Mouse (Mus musculus) forebrain, embryonic 11.5 days (tissue): ENCODE results near the gene Hormad1. TPM values are rescaled to one million over a fixed set of nuclear protein-coding genes. Genes with fewer than 3 reads are reported as not detected.
"Not testable (repeated sequence)": the region's sequence is repeated elsewhere in the genome, so short reads cannot be mapped to it uniquely, and the experiment has no call there.

Source experiments
- ATAC-seq: fragments of 200-750 bp; cut with Nextera tagmentation; replicated peaks from 2 replicates; pipeline ENCODE4 v1.8.0; 2017; ENCODE audit warnings: moderate TSS enrichment; ENCODE audit not compliant: low FRiP score
- DNase-seq: peaks from one replicate; pipeline ENCODE4 v3.0.0-alpha.2; 2017; ENCODE audit warnings: low spot score
- H3K27ac ChIP-seq: fragments of 300-500 bp; sonication (generic); 2 replicates; pipeline ENCODE4 v1.5.1; 2014; ENCODE audit warnings: low read depth, low read length
- H3K27me3 ChIP-seq: fragments of 300-500 bp; sonication (generic); 2 replicates; pipeline ENCODE4 v1.6.1; 2014; ENCODE audit warnings: mild to moderate bottlenecking, low read length, mixed read lengths; ENCODE audit not compliant: control insufficient read depth, insufficient read depth
- H3K36me3 ChIP-seq: fragments of 300-500 bp; sonication (generic); 2 replicates; pipeline ENCODE4 v1.6.1; 2014; ENCODE audit warnings: mild to moderate bottlenecking, low read length, moderate library complexity, mixed read lengths; ENCODE audit not compliant: control insufficient read depth, insufficient read depth
- H3K4me1 ChIP-seq: fragments of 300-500 bp; sonication (generic); replicated peaks from 2 replicates; pipeline ENCODE4 v1.6.1; 2014; ENCODE audit warnings: low read length, mixed read lengths; ENCODE audit not compliant: control insufficient read depth, insufficient read depth
- H3K4me2 ChIP-seq: fragments of 300-500 bp; sonication (generic); 2 replicates; pipeline ENCODE4 v1.6.1; 2014; ENCODE audit warnings: low read depth, mild to moderate bottlenecking, low read length, moderate library complexity, mixed read lengths; ENCODE audit not compliant: severe bottlenecking
- H3K4me3 ChIP-seq: fragments of 300-500 bp; sonication (generic); 2 replicates; pipeline ENCODE4 v1.5.1; 2014; ENCODE audit warnings: low read depth, low read length
- H3K9ac ChIP-seq: fragments of 300-500 bp; sonication (generic); 2 replicates; pipeline ENCODE4 v1.6.1; 2014; ENCODE audit warnings: low read length
- H3K9me3 ChIP-seq: fragments of 300-500 bp; sonication (generic); 2 replicates; pipeline ENCODE4 v1.6.1; 2016; ENCODE audit warnings: low read length, mixed read lengths; ENCODE audit not compliant: control insufficient read depth
- WGBS: fragments of 180-500 bp; shearing (Covaris S2); extraction: QIAGEN DNeasy Blood & Tissue Kit; methylation state at CpG from one replicate; pipeline ENCODE4 v1.1.7; 2014; 5-methylcytosine and 5-hydroxymethylcytosine counted together
- polyA plus RNA-seq: library from polyadenylated mRNA; unstranded; fragments of >200 nt; fragmentation: Nextera tagmentation; extraction: Ambion mirVana; gene quantifications from 2 replicates; pipeline ENCODE4 v1.2.1, GENCODE M21; 2014

Gene Hormad1
- polyA plus RNA-seq, 1 experiment from 2014 or later: not detected

- H3K9ac ChIP-seq, H3K36me3 ChIP-seq, H3K4me3 ChIP-seq, ATAC-seq, H3K4me2 ChIP-seq, DNase-seq, H3K9me3 ChIP-seq, H3K27ac ChIP-seq, H3K27me3 ChIP-seq, H3K4me1 ChIP-seq: not testable (repeated sequence)
- 88% methylated on average over 2 of the region's 2 CpGs for WGBS
Measured at GRCm38 (mm10) chr3:95541186-95541585, 18.3 kb upstream of the Hormad1 start.

- DNase-seq: no peak
- no peaks in the 10 kb centered on the region for H3K27me3 ChIP-seq
- H3K9me3 ChIP-seq: no peaks in the 10 kb centered on the region
- no peak overlapping the region for H3K4me2 ChIP-seq
- H3K4me3 ChIP-seq: no peak overlapping the region
- no peak for ATAC-seq
- no peaks in the 10 kb centered on the region for H3K36me3 ChIP-seq
- no peak overlapping the region for H3K9ac ChIP-seq
- H3K27ac ChIP-seq: no peak overlapping the region
- no peaks in the 10 kb centered on the region for H3K4me1 ChIP-seq
Measured at GRCm38 (mm10) chr3:95542171-95542570, 17.3 kb upstream of the Hormad1 start.

- no peak for ATAC-seq
- Histone ChIP-seq H3K9me3 (no peaks in the 10 kb centered on the region), H3K9ac (no peak overlapping the region), H3K27ac (no peak overlapping the region), H3K27me3 (no peaks in the 10 kb centered on the region), H3K36me3 (no peaks in the 10 kb centered on the region), H3K4me3 (no peak overlapping the region), H3K4me2 (no peak overlapping the region), H3K4me1 (no peaks in the 10 kb centered on the region)
- no peak for DNase-seq
- 82% methylated on average over 7 of the region's 7 CpGs for WGBS
Measured at GRCm38 (mm10) chr3:95542981-95543380, 16.5 kb upstream of the Hormad1 start.

GRCm38 (mm10) chr3:95550176-95550575 lies 9.3 kb upstream of the Hormad1 start:
- Histone ChIP-seq H3K27ac (no peak overlapping the region), H3K9me3 (no peaks in the 10 kb centered on the region), H3K4me1 (no peaks in the 10 kb centered on the region), H3K4me2 (no peak overlapping the region), H3K27me3 (no peaks in the 10 kb centered on the region), H3K4me3 (no peak overlapping the region), H3K36me3 (no peaks in the 10 kb centered on the region), H3K9ac (no peak overlapping the region)
- no peak for DNase-seq
- ATAC-seq: no peak
- 79% methylated on average over 1 of the region's 1 CpGs for WGBS

- ATAC-seq: no peak
- H3K4me1 ChIP-seq: no peaks in the 10 kb centered on the region
- H3K27ac ChIP-seq: no peak overlapping the region
- 72% methylated on average over 3 of the region's 3 CpGs for WGBS
- no peak overlapping the region for H3K4me2 ChIP-seq
- H3K27me3 ChIP-seq: no peaks in the 10 kb centered on the region
- no peaks in the 10 kb centered on the region for H3K36me3 ChIP-seq
- DNase-seq: no peak
- no peaks in the 10 kb centered on the region for H3K9me3 ChIP-seq
- no peak overlapping the region for H3K9ac ChIP-seq
- H3K4me3 ChIP-seq: no peak overlapping the region
Measured at GRCm38 (mm10) chr3:95553986-95554385, 5.5 kb upstream of the Hormad1 start.

GRCm38 (mm10) chr3:95560738-95561137 lies 1.3 kb downstream of the Hormad1 start:
- Histone ChIP-seq H3K4me1 (no peaks in the 10 kb centered on the region), H3K4me3 (no peak overlapping the region), H3K27me3 (no peaks in the 10 kb centered on the region), H3K9ac (no peak overlapping the region), H3K27ac (no peak overlapping the region), H3K9me3 (no peaks in the 10 kb centered on the region), H3K36me3 (no peaks in the 10 kb centered on the region), H3K4me2 (no peak overlapping the region)
- DNase-seq (no peak), ATAC-seq (no peak)
- 90% methylated on average over 3 of the region's 3 CpGs for WGBS

- H3K4me1 ChIP-seq: no peaks in the 10 kb centered on the region
- no peak overlapping the region for H3K4me3 ChIP-seq
- no peaks in the 10 kb centered on the region for H3K36me3 ChIP-seq
- no peak overlapping the region for H3K27ac ChIP-seq
- whole genome bisulfite sequencing: 98% methylated on average over 2 of the region's 2 CpGs
- no peaks in the 10 kb centered on the region for H3K9me3 ChIP-seq
- no peak overlapping the region for H3K9ac ChIP-seq
- no peak for DNase-seq
- no peak for ATAC-seq
- H3K27me3 ChIP-seq: no peaks in the 10 kb centered on the region
- no peak overlapping the region for H3K4me2 ChIP-seq
Measured at GRCm38 (mm10) chr3:95561826-95562225, 2.3 kb downstream of the Hormad1 start.

GRCm38 (mm10) chr3:95569585-95569984 lies 10.1 kb downstream of the Hormad1 start:
- no peak for DNase-seq
- Histone ChIP-seq H3K4me1 (no peaks in the 10 kb centered on the region), H3K4me3 (no peak overlapping the region), H3K27ac (no peak overlapping the region), H3K9me3 (no peaks in the 10 kb centered on the region), H3K36me3 (no peaks in the 10 kb centered on the region), H3K9ac (no peak overlapping the region), H3K27me3 (no peaks in the 10 kb centered on the region), H3K4me2 (no peak overlapping the region)
- WGBS: 96% methylated on average over 3 of the region's 3 CpGs
- ATAC-seq: no peak

- peak overlapping the region; percentile 39; the same call in 1 of the 2 replicates for H3K9ac ChIP-seq
- H3K27ac ChIP-seq: peak overlapping the region; percentile 71
- 54% methylated on average over 8 of the region's 8 CpGs for WGBS
Measured at GRCm38 (mm10) chr3:95587754-95588603, 28.5 kb downstream of the Hormad1 start.

More at GRCm38 (mm10) chr3:95587754-95588603, 28.5 kb downstream of the Hormad1 start:
- ATAC-seq (no peak; the same call in 1 of the 2 replicates), DNase-seq (no peak)
- H3K4me3 ChIP-seq: peak overlapping the region; percentile 25
- H3K27me3 ChIP-seq: no peaks in the 10 kb centered on the region
- no peaks in the 10 kb centered on the region for H3K9me3 ChIP-seq
- peaks cover 3% of the 10 kb centered on the region; the same call in 1 of the 2 replicates for H3K36me3 ChIP-seq
- H3K4me2 ChIP-seq: peak overlapping the region; percentile 50
- no peaks in the 10 kb centered on the region for H3K4me1 ChIP-seq
